Mouse (Mus musculus) cerebellum, adult 2 months (tissue): ENCODE measurements around the gene Ffar3.

Source experiments
- CTCF ChIP-seq: fragments of 200-500 bp; IDR thresholded peaks from 2 replicates; pipeline ENCODE4 v1.5.1; 2011; ENCODE audit warnings: low read depth, mild to moderate bottlenecking, control low read depth, low read length, moderate library complexity, borderline replicate concordance; ENCODE audit not compliant: insufficient read depth
- POLR2A ChIP-seq: fragments of 200-500 bp; IDR thresholded peaks from 2 replicates; pipeline ENCODE4 v1.6.1; 2011; ENCODE audit warnings: low read length, control low read depth, borderline replicate concordance; ENCODE audit not compliant: insufficient read depth

DNA sequence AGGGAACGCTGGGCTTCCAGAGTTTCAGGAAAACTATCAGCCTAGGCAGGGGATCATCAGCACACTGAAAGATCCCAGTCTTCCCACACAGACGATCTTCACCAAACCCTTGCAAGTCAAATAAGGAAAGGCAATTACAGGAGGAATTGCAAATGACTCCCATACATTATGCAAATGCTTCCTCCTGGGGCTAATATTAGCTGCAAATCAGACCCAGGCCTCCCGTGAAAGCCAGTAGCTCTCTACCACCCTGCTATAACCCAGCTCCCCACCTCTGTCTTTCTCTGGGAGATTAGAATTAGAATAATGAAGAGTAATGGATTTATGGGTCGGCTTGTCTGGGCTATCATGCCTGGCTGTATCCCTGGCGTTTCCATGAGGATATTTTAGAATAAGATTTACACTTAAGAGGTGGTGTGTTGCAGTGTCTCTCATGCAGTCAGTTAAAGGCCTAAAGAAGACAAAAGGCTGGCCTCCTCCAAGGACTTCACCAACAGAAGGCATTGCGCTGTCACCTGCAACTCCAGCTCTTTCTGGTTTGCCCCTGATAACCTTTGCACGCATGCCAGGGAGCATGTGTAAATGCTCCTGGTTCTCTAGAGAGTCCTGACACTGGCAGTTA is 11.2 kb downstream of the Ffar3 start:
- TF ChIP-seq POLR2A, result no peak
- no peak for TF ChIP-seq CTCF
